Mouse (Mus musculus) liver, postnatal 0 days (tissue): ENCODE data around the gene Gtpbp8. TPM values are rescaled to one million over a fixed set of nuclear protein-coding genes. Genes with fewer than 3 reads are reported as not detected.
A peak's percentile ranks its signal among the peaks of the same experiment; 100 is the strongest.

Experiments
- ATAC-seq: fragments of 200-750 bp; cut with Nextera tagmentation; 2 replicates; pipeline ENCODE4 v1.8.0; 2017; ENCODE audit warnings: mild to moderate bottlenecking, moderate library complexity
- DNase-seq: peaks from one replicate; pipeline ENCODE4 v3.0.0-alpha.2; 2016
- H3K27ac ChIP-seq: fragments of 300-500 bp; sonication (generic); 2 replicates; pipeline ENCODE4 v1.5.1; 2014; ENCODE audit warnings: antibody characterized with exemption, moderate library complexity, mild to moderate bottlenecking, low read depth
- H3K27me3 ChIP-seq: fragments of 300-500 bp; sonication (generic); 2 replicates; pipeline ENCODE4 v1.6.1; 2014; ENCODE audit warnings: low read length, control low read depth, mixed read lengths; ENCODE audit not compliant: insufficient read depth
- H3K36me3 ChIP-seq: fragments of 300-500 bp; sonication (generic); replicated peaks from 2 replicates; pipeline ENCODE4 v1.6.1; 2014; ENCODE audit warnings: mild to moderate bottlenecking, control low read depth, low read length, moderate library complexity, mixed read lengths; ENCODE audit not compliant: insufficient read depth
- H3K4me1 ChIP-seq: fragments of 300-500 bp; sonication (generic); 2 replicates; pipeline ENCODE4 v1.6.1; 2014; ENCODE audit warnings: antibody characterized with exemption, mild to moderate bottlenecking, control low read depth; ENCODE audit not compliant: insufficient read depth
- H3K4me2 ChIP-seq: fragments of 300-500 bp; sonication (generic); 2 replicates; pipeline ENCODE4 v1.6.1; 2014; ENCODE audit warnings: low read depth, mild to moderate bottlenecking, low read length, moderate library complexity, mixed read lengths
- H3K4me3 ChIP-seq: fragments of 300-500 bp; sonication (generic); 2 replicates; pipeline ENCODE4 v1.5.1; 2014; ENCODE audit warnings: low read depth, low read length
- H3K9ac ChIP-seq: fragments of 300-500 bp; sonication (generic); replicated peaks from 2 replicates; pipeline ENCODE4 v1.6.1; 2014; ENCODE audit warnings: mild to moderate bottlenecking, moderate library complexity
- H3K9me3 ChIP-seq: fragments of 300-500 bp; sonication (generic); 2 replicates; pipeline ENCODE4 v1.6.1; 2016; ENCODE audit warnings: mild to moderate bottlenecking, control low read depth, low read length, mixed read lengths
- CTCF ChIP-seq: sonication (generic); IDR thresholded peaks from 2 replicates; pipeline ENCODE4 v1.5.1; 2016; ENCODE audit warnings: antibody characterized with exemption, low read depth
- EP300 ChIP-seq: IDR thresholded peaks from 2 replicates; pipeline ENCODE4 v1.6.1; 2016; ENCODE audit warnings: antibody characterized with exemption, low read depth, mild to moderate bottlenecking
- WGBS: fragments of 180-500 bp; shearing (Covaris S2); extraction: QIAGEN DNeasy Blood & Tissue Kit; methylation state at CpG from one replicate; pipeline ENCODE4 v1.1.7; 2014; ENCODE audit not compliant: insufficient replicate concordance; 5-methylcytosine and 5-hydroxymethylcytosine counted together
- polyA plus RNA-seq: library from polyadenylated mRNA; unstranded; fragments of >200 nt; fragmentation: Nextera tagmentation; extraction: Ambion mirVana; gene quantifications from 2 replicates; pipeline ENCODE4 v1.2.1, GENCODE M21; 2015

Gtpbp8 gene
- polyA plus RNA-seq, 1 experiment from 2014 or later = 18.4 TPM

DNA sequence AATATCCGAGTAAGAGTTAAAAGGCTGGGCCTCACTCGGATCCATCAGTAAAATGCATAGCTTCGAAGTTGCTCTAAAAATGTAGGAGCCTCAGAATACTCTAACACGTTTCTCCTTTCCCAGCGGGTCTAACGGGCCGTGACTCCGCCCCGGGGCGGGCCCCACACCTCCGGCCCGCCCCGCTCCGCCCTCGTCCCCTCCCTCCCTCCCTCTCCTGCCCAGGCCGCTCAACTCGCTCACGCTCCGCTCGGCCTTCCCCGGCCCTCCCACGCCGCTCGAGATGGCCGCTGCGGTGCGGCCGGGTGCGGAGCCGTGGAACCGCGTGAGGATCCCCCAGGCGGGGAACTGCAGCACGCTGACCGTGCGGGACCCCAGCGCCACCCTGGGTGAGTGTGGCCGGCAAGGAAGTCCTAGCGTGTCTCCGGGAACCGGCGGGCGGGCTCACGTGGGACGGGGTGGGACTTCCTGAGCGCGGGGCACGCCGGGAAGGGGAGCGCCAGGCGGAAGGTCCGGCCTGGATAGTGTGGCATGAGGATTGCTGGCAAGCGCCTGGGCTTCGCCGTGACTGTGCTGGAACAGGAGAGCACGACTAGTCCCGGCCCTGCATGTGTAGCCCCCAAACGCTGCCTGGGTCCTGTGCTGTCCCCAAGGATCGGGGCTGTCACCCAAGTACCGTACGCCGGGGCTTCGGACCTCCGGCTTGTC is 21.9 kb downstream of the Gtpbp8 start, which contains the start of gene Nepro:
TSS of gene Nepro (plus strand) at position 219 of the 705 bp plus-strand sequence.
- Histone ChIP-seq H3K27me3 (no peaks in the 10 kb centered on the region), H3K4me1 (peaks cover 24% of the 10 kb centered on the region), H3K9ac (peak within 1 kb of the TSS; percentile 92), H3K4me2 (peak within 1 kb of the TSS; percentile 96), H3K4me3 (peak within 1 kb of the TSS; percentile 75), H3K9me3 (no peaks in the 10 kb centered on the region), H3K36me3 (peaks cover 1% of the 10 kb centered on the region), H3K27ac (peak within 1 kb of the TSS; percentile 91)
- WGBS = 1% methylated on average over 60 of the region's 64 CpGs
- peak; percentile 97 for ATAC-seq
- TF ChIP-seq CTCF (no peak), EP300 (no peak)
- peak; percentile 94 for DNase-seq

- 79% methylated on average over 2 of the region's 2 CpGs for WGBS
- Histone ChIP-seq H3K4me2 (no peak overlapping the region), H3K4me3 (no peak overlapping the region), H3K27ac (no peak overlapping the region), H3K9ac (no peak overlapping the region), H3K36me3 (no peaks in the 10 kb centered on the region), H3K27me3 (no peaks in the 10 kb centered on the region), H3K4me1 (peaks cover 22% of the 10 kb centered on the region), H3K9me3 (no peaks in the 10 kb centered on the region)
- ATAC-seq (no peak), DNase-seq (no peak)
- TF ChIP-seq CTCF (no peak), EP300 (no peak)
These were observed 23.5 kb downstream of the Gtpbp8 start for GRCm38 (mm10) chr16:44722666-44723065.

GRCm38 (mm10) chr16:44720518-44720917 is 25.6 kb downstream of the Gtpbp8 start:
- TF ChIP-seq EP300 (no peak), CTCF (peak; percentile 63)
- H3K4me3 ChIP-seq = no peak overlapping the region
- H3K9me3 ChIP-seq = no peaks in the 10 kb centered on the region
- ATAC-seq (no peak), DNase-seq (no peak)
- H3K4me1 ChIP-seq = peaks cover 12% of the 10 kb centered on the region
- H3K4me2 ChIP-seq = no peak overlapping the region
- H3K9ac ChIP-seq = no peak overlapping the region
- no peak overlapping the region for H3K27ac ChIP-seq
- no peaks in the 10 kb centered on the region for H3K36me3 ChIP-seq
- 79% methylated on average over 3 of the region's 3 CpGs for WGBS
- no peaks in the 10 kb centered on the region for H3K27me3 ChIP-seq

DNA sequence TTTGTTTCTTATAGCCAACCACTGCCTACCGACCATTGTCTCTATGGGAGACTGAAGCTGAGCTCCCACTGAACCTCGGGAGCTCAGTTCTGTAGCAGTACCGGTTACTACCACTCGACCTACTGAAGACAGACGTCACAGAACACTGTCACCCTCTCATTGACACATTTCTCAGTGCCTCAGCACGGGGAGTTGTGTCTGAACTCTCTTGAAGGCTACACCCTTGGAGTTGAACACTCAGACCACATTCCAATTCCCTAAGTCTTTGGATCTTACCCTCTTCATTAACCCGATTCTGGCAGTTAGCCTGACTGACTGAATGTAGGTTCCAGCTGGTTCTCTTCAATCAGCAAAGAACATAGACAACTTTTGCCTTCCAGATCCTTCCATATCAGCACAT is 26.8 kb downstream of the Gtpbp8 start:
- DNase-seq = no peak
- no peak for ATAC-seq
- TF ChIP-seq EP300 = no peak
- TF ChIP-seq CTCF = no peak

GRCm38 (mm10) chr16:44717838-44718237 is 28.3 kb downstream of the Gtpbp8 start:
- H3K27ac ChIP-seq = no peak overlapping the region
- WGBS = 65% methylated on average over 2 of the region's 2 CpGs
- ATAC-seq (no peak), DNase-seq (no peak)
- no peaks in the 10 kb centered on the region; the same call in 1 of the 2 replicates for H3K4me1 ChIP-seq
- H3K27me3 ChIP-seq = no peaks in the 10 kb centered on the region
- H3K4me2 ChIP-seq = no peak overlapping the region
- H3K9me3 ChIP-seq = no peaks in the 10 kb centered on the region
- no peaks in the 10 kb centered on the region for H3K36me3 ChIP-seq
- no peak for TF ChIP-seq EP300
- 0 out of 2 replicates have a peak, but pooled peaks have one; percentile 19 for TF ChIP-seq CTCF
- H3K9ac ChIP-seq = no peak overlapping the region
- no peak overlapping the region for H3K4me3 ChIP-seq

More for the DNA sequence above, 26.8 kb downstream of the Gtpbp8 start:
- WGBS = 74% methylated on average over 7 of the region's 7 CpGs
- Histone ChIP-seq H3K4me3 (no peak overlapping the region), H3K36me3 (no peaks in the 10 kb centered on the region), H3K4me1 (peaks cover 7% of the 10 kb centered on the region), H3K9ac (no peak overlapping the region), H3K27ac (no peak overlapping the region), H3K27me3 (no peaks in the 10 kb centered on the region), H3K9me3 (no peaks in the 10 kb centered on the region), H3K4me2 (no peak overlapping the region)

GRCm38 (mm10) chr16:44717141-44717634 is 29.0 kb downstream of the Gtpbp8 start:
- DNase-seq = no peak
- no peak for ATAC-seq
- no peaks in the 10 kb centered on the region for H3K9me3 ChIP-seq
- no peak overlapping the region for H3K27ac ChIP-seq
- H3K36me3 ChIP-seq = no peaks in the 10 kb centered on the region
- no peak overlapping the region for H3K4me2 ChIP-seq
- no peak overlapping the region for H3K9ac ChIP-seq
- TF ChIP-seq EP300 = no peak
- no peak for TF ChIP-seq CTCF
- no peaks in the 10 kb centered on the region; the same call in 1 of the 2 replicates for H3K4me1 ChIP-seq
- 74% methylated on average over 2 of the region's 2 CpGs for WGBS
- no peak overlapping the region for H3K4me3 ChIP-seq
- no peaks in the 10 kb centered on the region for H3K27me3 ChIP-seq
